Mouse (Mus musculus) kidney, embryonic 16.5 days (tissue): ENCODE measurements around the gene Fgf12. TPM values are rescaled to one million over a fixed set of nuclear protein-coding genes. Genes with fewer than 3 reads are reported as not detected.

ENCODE experiments used
- ATAC-seq: fragments of 200-750 bp; cut with Nextera tagmentation; 2 replicates; pipeline ENCODE4 v1.8.0; 2017; ENCODE audit warnings: moderate TSS enrichment; ENCODE audit not compliant: low FRiP score, low TSS enrichment
- H3K27ac ChIP-seq: fragments of 300-500 bp; sonication (generic); 2 replicates; pipeline ENCODE4 v1.5.1; 2014; ENCODE audit warnings: low read length
- H3K27me3 ChIP-seq: fragments of 300-500 bp; sonication (generic); 2 replicates; pipeline ENCODE4 v1.6.1; 2014; ENCODE audit warnings: low read length, control low read depth, mixed read lengths; ENCODE audit not compliant: insufficient read depth
- H3K36me3 ChIP-seq: fragments of 300-500 bp; sonication (generic); 2 replicates; pipeline ENCODE4 v1.6.1; 2014; ENCODE audit warnings: low read length, control low read depth, mixed read lengths; ENCODE audit not compliant: insufficient read depth
- H3K4me1 ChIP-seq: fragments of 300-500 bp; sonication (generic); 2 replicates; pipeline ENCODE4 v1.6.1; 2014; ENCODE audit warnings: low read length, control low read depth, mixed read lengths; ENCODE audit not compliant: insufficient read depth
- H3K4me2 ChIP-seq: fragments of 300-500 bp; sonication (generic); replicated peaks from 2 replicates; pipeline ENCODE4 v1.6.1; 2014; ENCODE audit warnings: low read depth, low read length
- H3K4me3 ChIP-seq: fragments of 300-500 bp; sonication (generic); 2 replicates; pipeline ENCODE4 v1.5.1; 2014; ENCODE audit warnings: mild to moderate bottlenecking, low read length
- H3K9ac ChIP-seq: fragments of 300-500 bp; sonication (generic); replicated peaks from 2 replicates; pipeline ENCODE4 v1.6.1; 2014; ENCODE audit warnings: low read length
- H3K9me3 ChIP-seq: fragments of 300-500 bp; sonication (generic); 2 replicates; pipeline ENCODE4 v1.6.1; 2016; ENCODE audit warnings: low read length, control low read depth
- WGBS: fragments of 180-500 bp; shearing (Covaris S2); extraction: QIAGEN DNeasy Blood & Tissue Kit; methylation state at CpG from one replicate; pipeline ENCODE4 v1.1.7; 2014; 5-methylcytosine and 5-hydroxymethylcytosine counted together
- polyA plus RNA-seq: library from polyadenylated mRNA; unstranded; fragments of >200 nt; fragmentation: Nextera tagmentation; extraction: Ambion mirVana; gene quantifications from 2 replicates; pipeline ENCODE4 v1.2.1, GENCODE M21; 2015

Gene Fgf12
- 2.2 and 2.9 TPM in 2 replicates for polyA plus RNA-seq

- ATAC-seq, result peak; percentile 25; the same call in 1 of the 2 replicates
- Histone ChIP-seq H3K27me3 (peaks cover 9% of the 10 kb centered on the region), H3K4me3 (peak within 1 kb of the TSS; percentile 41), H3K9ac (0 out of 2 replicates have a peak within 1 kb of the TSS, but pooled peaks have one; percentile 2), H3K27ac (no peak within 1 kb of the TSS), H3K36me3 (no peaks in the 10 kb centered on the region), H3K4me2 (peak within 1 kb of the TSS; percentile 65), H3K9me3 (no peaks in the 10 kb centered on the region), H3K4me1 (peaks cover 5% of the 10 kb centered on the region; the same call in 1 of the 2 replicates)
- under 1% methylated on average over 16 of the region's 16 CpGs for WGBS
Observed at GRCm38 (mm10) chr16:28752638-28753118, at the start of gene Fgf12. Gene Fgf12, minus strand, starts transcription at chr16:28753068.

DNA sequence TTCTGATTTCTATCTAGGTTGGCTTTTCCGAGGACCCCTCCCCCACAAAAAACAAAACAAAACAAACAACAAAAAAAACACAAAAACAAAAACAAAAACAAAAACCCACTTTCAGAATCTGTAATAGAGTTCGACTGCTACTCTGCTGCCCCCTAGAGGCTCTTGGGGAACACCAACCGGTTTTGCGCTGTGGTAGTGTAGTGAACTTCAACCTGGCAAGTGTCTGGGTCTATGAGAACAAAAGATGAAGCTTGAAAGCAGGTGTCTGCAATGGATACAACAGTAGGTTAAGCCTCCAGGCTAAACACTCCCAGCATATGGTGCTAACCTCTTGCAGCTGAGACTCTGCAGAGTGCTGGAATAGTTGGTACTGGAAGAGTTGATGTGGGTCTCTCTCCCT, 40.2 kb upstream of the Fgf12 start:
- no peak overlapping the region for H3K9ac ChIP-seq
- no peak overlapping the region for H3K27ac ChIP-seq
- no peaks in the 10 kb centered on the region for H3K4me1 ChIP-seq
- no peak overlapping the region for H3K4me3 ChIP-seq
- ATAC-seq, result no peak
- no peaks in the 10 kb centered on the region for H3K27me3 ChIP-seq
- no peak overlapping the region for H3K4me2 ChIP-seq
- 3% methylated on average over 4 of the region's 4 CpGs for WGBS
- H3K9me3 ChIP-seq, result no peaks in the 10 kb centered on the region
- H3K36me3 ChIP-seq, result no peaks in the 10 kb centered on the region

DNA sequence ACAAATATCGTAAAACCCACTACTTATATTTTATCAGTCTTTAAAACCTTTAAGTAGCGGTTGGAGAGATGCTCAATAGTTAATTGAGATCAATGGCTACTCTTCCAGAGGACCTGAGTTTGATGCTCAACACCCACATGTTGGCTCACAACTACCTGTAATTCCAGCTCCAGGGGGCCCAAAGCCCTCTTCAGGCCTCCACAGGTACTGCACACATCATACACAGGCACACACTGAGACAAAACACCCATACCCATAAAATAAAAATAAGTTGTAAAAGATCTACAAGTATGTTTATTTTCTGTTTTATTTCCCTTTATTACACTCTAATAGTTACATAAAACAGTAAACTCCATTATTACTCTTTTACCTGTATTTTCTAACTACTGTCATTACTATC, 17.4 kb upstream of the Fgf12 start:
- H3K36me3 ChIP-seq, result no peaks in the 10 kb centered on the region
- 96% methylated on average over 2 of the region's 2 CpGs for WGBS
- no peaks in the 10 kb centered on the region for H3K27me3 ChIP-seq
- no peak overlapping the region for H3K4me3 ChIP-seq
- no peaks in the 10 kb centered on the region for H3K9me3 ChIP-seq
- no peak for ATAC-seq
- no peak overlapping the region for H3K27ac ChIP-seq
- H3K9ac ChIP-seq, result no peak overlapping the region
- H3K4me1 ChIP-seq, result no peaks in the 10 kb centered on the region
- H3K4me2 ChIP-seq, result no peak overlapping the region

DNA sequence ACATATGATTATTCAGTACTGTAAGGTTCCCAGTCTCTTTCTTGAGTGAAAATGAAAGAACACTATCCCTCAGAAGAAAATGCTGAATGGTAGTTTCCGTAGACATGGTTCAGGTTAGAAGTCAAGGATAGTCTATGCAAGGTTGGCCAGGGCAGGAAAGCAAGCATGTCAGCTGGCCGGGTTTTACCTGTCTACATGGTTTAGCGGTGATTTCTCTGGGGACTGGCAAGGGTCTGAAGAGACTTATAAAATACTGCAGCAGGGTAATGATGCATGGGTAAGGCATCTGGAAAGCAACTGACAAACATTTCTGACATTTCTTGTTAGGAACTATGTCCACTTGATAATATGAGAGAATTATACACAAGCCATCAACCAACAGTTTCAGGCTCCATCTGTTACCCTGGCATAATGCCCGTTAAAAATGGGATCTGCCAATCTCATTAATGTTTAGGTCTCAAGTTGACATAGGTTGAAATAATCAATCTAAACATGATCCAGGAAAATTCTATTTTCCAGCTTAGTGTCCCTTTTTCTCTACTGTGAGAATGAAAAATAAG, 8.6 kb upstream of the Fgf12 start:
- Histone ChIP-seq H3K4me1 (no peaks in the 10 kb centered on the region), H3K4me2 (no peak overlapping the region), H3K36me3 (no peaks in the 10 kb centered on the region), H3K9me3 (no peaks in the 10 kb centered on the region), H3K9ac (no peak overlapping the region), H3K27ac (no peak overlapping the region), H3K4me3 (no peak overlapping the region), H3K27me3 (no peaks in the 10 kb centered on the region)
- 92% methylated on average over 4 of the region's 4 CpGs for whole genome bisulfite sequencing
- no peak for ATAC-seq

DNA sequence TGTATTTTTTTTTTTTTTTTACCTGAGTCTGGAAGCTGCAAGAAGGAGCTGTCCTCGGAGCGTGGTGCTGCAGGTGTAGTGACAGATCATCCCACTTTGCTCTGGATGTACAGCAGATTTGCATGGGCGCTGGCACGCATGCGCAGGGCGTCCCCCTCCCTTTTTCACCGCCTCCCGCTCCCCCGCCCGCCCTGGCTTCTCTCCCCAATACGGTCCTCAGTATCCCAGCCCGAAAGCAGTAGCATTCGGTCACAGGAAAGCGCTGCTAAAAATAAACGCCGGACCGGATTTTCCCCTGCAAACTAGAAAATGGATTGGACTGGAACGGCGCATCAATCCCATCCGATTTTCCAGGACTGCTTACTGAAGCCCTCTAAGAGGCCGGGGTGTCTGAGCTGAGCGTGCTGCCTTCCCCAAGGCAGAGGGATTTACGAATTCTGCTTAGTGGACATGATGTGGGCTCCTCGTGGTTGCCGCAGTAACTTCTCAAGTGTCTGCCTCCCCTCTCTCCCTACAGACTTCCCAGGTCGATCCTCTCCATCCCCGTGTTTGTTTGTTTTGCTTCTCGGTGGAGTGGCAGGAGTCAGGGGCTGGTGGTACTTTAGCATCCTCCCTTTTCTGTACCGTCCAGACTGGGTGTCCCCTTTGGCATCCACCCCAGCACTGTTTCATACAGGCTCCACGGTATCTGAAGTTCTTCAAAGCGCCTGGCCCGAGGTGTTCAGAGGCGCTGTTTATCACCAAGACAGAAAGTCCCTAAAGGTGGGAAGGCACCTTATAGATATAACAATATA, 453 bp upstream of the Fgf12 start:
- Histone ChIP-seq H3K27me3 (peaks cover 9% of the 10 kb centered on the region), H3K4me1 (peaks cover 5% of the 10 kb centered on the region; the same call in 1 of the 2 replicates), H3K4me3 (peak overlapping the region; percentile 41), H3K4me2 (peak overlapping the region; percentile 65), H3K36me3 (no peaks in the 10 kb centered on the region), H3K27ac (no peak overlapping the region), H3K9me3 (no peaks in the 10 kb centered on the region), H3K9ac (0 out of 2 replicates have a peak overlapping the region, but pooled peaks have one; percentile 2)
- WGBS, result under 1% methylated on average over 33 of the region's 33 CpGs
- peak; percentile 96 for ATAC-seq

- ATAC-seq, result no peak
- 46% methylated on average over 3 of the region's 3 CpGs for WGBS
Observed at GRCm38 (mm10) chr16:28734461-28734860, 18.4 kb downstream of the Fgf12 start.

GRCm38 (mm10) chr16:28726792-28727191, 26.1 kb downstream of the Fgf12 start:
- H3K9ac ChIP-seq, result no peak overlapping the region
- no peak overlapping the region for H3K4me3 ChIP-seq
- H3K36me3 ChIP-seq, result no peaks in the 10 kb centered on the region
- H3K27me3 ChIP-seq, result no peaks in the 10 kb centered on the region; the same call in 1 of the 2 replicates
- no peak overlapping the region for H3K4me2 ChIP-seq
- ATAC-seq, result no peak
- 90% methylated on average over 6 of the region's 6 CpGs for WGBS
- H3K9me3 ChIP-seq, result no peaks in the 10 kb centered on the region
- H3K4me1 ChIP-seq, result no peaks in the 10 kb centered on the region
- H3K27ac ChIP-seq, result no peak overlapping the region

More at GRCm38 (mm10) chr16:28734461-28734860, 18.4 kb downstream of the Fgf12 start:
- Histone ChIP-seq H3K4me3 (no peak overlapping the region), H3K9me3 (no peaks in the 10 kb centered on the region), H3K27me3 (no peaks in the 10 kb centered on the region), H3K4me2 (no peak overlapping the region), H3K4me1 (no peaks in the 10 kb centered on the region), H3K9ac (no peak overlapping the region), H3K36me3 (no peaks in the 10 kb centered on the region), H3K27ac (no peak overlapping the region)

- no peak overlapping the region for H3K4me2 ChIP-seq
- H3K36me3 ChIP-seq, result no peaks in the 10 kb centered on the region
- no peaks in the 10 kb centered on the region for H3K9me3 ChIP-seq
- ATAC-seq, result no peak
- H3K4me3 ChIP-seq, result no peak overlapping the region
- no peaks in the 10 kb centered on the region for H3K27me3 ChIP-seq
- WGBS, result 66% methylated on average over 3 of the region's 3 CpGs
- H3K9ac ChIP-seq, result no peak overlapping the region
- H3K27ac ChIP-seq, result no peak overlapping the region
- H3K4me1 ChIP-seq, result no peaks in the 10 kb centered on the region
Observed at GRCm38 (mm10) chr16:28706623-28707022, 46.2 kb downstream of the Fgf12 start.

- no peak overlapping the region for H3K4me3 ChIP-seq
- no peak for ATAC-seq
- H3K27me3 ChIP-seq, result no peaks in the 10 kb centered on the region
- H3K4me2 ChIP-seq, result no peak overlapping the region
- H3K9me3 ChIP-seq, result no peaks in the 10 kb centered on the region
- no peaks in the 10 kb centered on the region for H3K36me3 ChIP-seq
- H3K27ac ChIP-seq, result no peak overlapping the region
- WGBS, result 75% methylated on average over 4 of the region's 4 CpGs
- no peaks in the 10 kb centered on the region for H3K4me1 ChIP-seq
- no peak overlapping the region for H3K9ac ChIP-seq
Observed at GRCm38 (mm10) chr16:28700346-28700745, 52.5 kb downstream of the Fgf12 start.

GRCm38 (mm10) chr16:28696851-28697250, 56.0 kb downstream of the Fgf12 start:
- no peaks in the 10 kb centered on the region for H3K36me3 ChIP-seq
- WGBS, result 83% methylated on average over 3 of the region's 3 CpGs
- no peak overlapping the region for H3K4me3 ChIP-seq
- no peaks in the 10 kb centered on the region for H3K4me1 ChIP-seq
- no peaks in the 10 kb centered on the region for H3K9me3 ChIP-seq
- no peak overlapping the region for H3K27ac ChIP-seq
- no peaks in the 10 kb centered on the region for H3K27me3 ChIP-seq
- no peak overlapping the region for H3K4me2 ChIP-seq
- no peak for ATAC-seq
- H3K9ac ChIP-seq, result no peak overlapping the region
